Mouse (Mus musculus): Measurements from ENCODE around the gene Mindy2. TPM values are rescaled to one million over a fixed set of nuclear protein-coding genes. Genes with fewer than 3 reads are reported as not detected.

The Mindy2 gene
- polyA plus RNA-seq, 1 experiment from 2014 or later: 21.2 TPM

- 83% methylated on average over 2 of the region's 2 CpGs for WGBS
- Histone ChIP-seq H3K36me3 (ENCODE audit: control insufficient read depth, insufficient read depth, low read length) (no peaks in the 10 kb centered on the region), H3K9me3 (replicated peaks; ENCODE audit: control insufficient read depth, low read length, poor library complexity, severe bottlenecking) (no peaks in the 10 kb centered on the region), H3K4me2 (ENCODE audit: low read length) (no peak overlapping the region), H3K4me3 (ENCODE audit: low read depth, low read length) (no peak overlapping the region), H3K9ac (ENCODE audit: low read depth, low read length) (no peak overlapping the region), H3K27ac (ENCODE audit: low read length) (no peak overlapping the region), H3K27me3 (ENCODE audit: control insufficient read depth, insufficient read depth, low read depth, low read length) (no peaks in the 10 kb centered on the region), H3K4me1 (ENCODE audit: control insufficient read depth, insufficient read depth, low read length) (no peaks in the 10 kb centered on the region; the same call in 1 of the 2 replicates)
- ATAC-seq: no peak
Measured at GRCm38 (mm10) chr9:70688301-70688968, 31.5 kb upstream of the Mindy2 start.

- H3K9me3 ChIP-seq (replicated peaks; ENCODE audit: control insufficient read depth, low read length, poor library complexity, severe bottlenecking): no peaks in the 10 kb centered on the region
- no peak overlapping the region for H3K4me3 ChIP-seq (ENCODE audit: low read depth, low read length)
- no peak overlapping the region for H3K4me2 ChIP-seq (ENCODE audit: low read length)
- peaks cover 21% of the 10 kb centered on the region for H3K4me1 ChIP-seq (ENCODE audit: control insufficient read depth, insufficient read depth, low read length)
- H3K36me3 ChIP-seq (ENCODE audit: control insufficient read depth, insufficient read depth, low read length): no peaks in the 10 kb centered on the region
- no peak overlapping the region for H3K27ac ChIP-seq (ENCODE audit: low read length)
- ATAC-seq: no peak
- WGBS: 76% methylated on average over 1 of the region's 1 CpGs
- no peak overlapping the region for H3K9ac ChIP-seq (ENCODE audit: low read depth, low read length)
- H3K27me3 ChIP-seq (ENCODE audit: control insufficient read depth, insufficient read depth, low read depth, low read length): no peaks in the 10 kb centered on the region
Measured at GRCm38 (mm10) chr9:70682202-70682601, 25.2 kb upstream of the Mindy2 start.

DNA sequence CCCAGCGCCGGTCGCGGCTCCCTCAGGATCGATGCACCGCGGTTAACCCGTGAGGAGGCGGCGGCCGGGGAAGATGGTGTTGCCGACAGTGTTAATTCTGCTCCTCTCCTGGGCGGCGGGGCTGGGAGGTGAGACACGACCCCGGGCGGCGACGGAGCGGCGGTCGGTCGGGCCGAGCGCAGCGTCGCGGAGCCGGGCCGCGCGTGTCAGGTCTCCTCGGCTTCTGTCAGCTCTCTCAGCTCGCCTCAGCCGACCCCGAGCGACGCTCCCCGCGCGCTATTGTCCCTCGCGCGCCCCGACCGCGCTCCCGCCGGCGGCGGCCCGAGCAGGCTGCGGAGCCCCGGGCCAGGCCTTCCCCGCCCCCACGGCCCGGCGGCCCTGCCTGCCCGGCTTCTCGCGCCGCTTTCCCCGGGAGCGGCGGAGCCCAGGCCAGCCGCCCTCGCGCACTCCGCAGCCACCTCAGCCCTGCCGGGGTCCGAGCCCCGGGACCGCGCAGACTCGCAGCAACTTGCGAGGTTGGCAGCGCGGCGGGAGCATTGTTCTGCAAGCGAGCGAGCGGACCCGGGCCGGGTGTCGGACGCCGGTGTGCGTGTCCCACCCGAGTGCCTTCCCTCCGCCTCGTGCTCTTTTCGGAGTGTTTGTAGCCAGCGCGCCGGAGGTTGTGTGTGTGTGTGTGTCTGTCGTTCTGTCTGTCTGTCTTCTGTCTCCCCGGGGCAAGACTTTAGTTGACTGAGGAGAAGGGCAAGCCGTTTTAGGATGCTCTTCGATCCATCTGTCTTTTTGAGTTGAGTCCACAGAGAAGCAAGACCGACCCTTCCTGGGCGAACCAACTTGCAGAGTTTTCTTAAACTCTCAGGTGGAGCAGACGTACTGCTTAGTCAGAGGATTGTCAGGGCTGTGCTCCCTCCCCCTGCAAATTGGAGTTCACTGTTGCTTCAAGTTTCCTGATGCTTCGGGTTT, 22.4 kb upstream of the Mindy2 start:
- no peaks in the 10 kb centered on the region for H3K27me3 ChIP-seq (ENCODE audit: control insufficient read depth, insufficient read depth, low read depth, low read length)
- peak overlapping the region; percentile 98 for H3K27ac ChIP-seq (ENCODE audit: low read length)
- H3K4me2 ChIP-seq (ENCODE audit: low read length): peak overlapping the region; percentile 87
- peak overlapping the region; percentile 88 for H3K9ac ChIP-seq (ENCODE audit: low read depth, low read length)
- under 1% methylated on average over 87 of the region's 103 CpGs for WGBS
- peaks cover 21% of the 10 kb centered on the region for H3K4me1 ChIP-seq (ENCODE audit: control insufficient read depth, insufficient read depth, low read length)
- no peaks in the 10 kb centered on the region for H3K9me3 ChIP-seq (replicated peaks; ENCODE audit: control insufficient read depth, low read length, poor library complexity, severe bottlenecking)
- ATAC-seq: no peak; the same call in 1 of the 2 replicates
- H3K4me3 ChIP-seq (ENCODE audit: low read depth, low read length): peak overlapping the region; percentile 97
- H3K36me3 ChIP-seq (ENCODE audit: control insufficient read depth, insufficient read depth, low read length): no peaks in the 10 kb centered on the region

DNA sequence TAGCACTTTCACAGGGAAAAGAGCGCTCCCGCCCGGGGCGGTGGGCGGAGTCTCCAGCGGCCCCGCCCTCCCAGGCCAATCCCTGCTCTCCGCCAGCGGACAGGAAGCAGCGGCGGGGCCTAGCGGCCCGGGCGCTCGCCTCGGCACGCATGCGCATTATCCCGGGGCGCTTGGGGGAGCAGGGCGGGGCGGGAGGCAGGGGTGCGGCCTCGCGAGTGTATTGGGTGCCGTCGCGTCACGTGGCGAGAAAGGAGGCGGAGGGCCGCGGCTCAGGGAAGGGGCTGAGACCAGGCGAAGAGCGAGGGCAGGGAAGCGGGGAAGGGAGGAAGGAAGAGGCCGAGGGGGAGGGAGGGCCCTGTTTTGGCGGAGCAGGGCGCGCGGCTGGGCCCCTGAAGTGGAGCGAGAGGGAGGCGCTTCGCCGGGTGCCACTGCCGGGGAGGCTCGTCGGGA, 21.7 kb upstream of the Mindy2 start, which contains the start of gene Adam10:
TSS of gene Adam10 (plus strand) at position 316 of the 450 bp plus-strand sequence.
- no peaks in the 10 kb centered on the region for H3K27me3 ChIP-seq (ENCODE audit: control insufficient read depth, insufficient read depth, low read depth, low read length)
- 0% methylated on average over 39 of the region's 48 CpGs for WGBS
- no peaks in the 10 kb centered on the region for H3K36me3 ChIP-seq (ENCODE audit: control insufficient read depth, insufficient read depth, low read length)
- ATAC-seq: peak; percentile 99
- H3K9ac ChIP-seq (ENCODE audit: low read depth, low read length): peak within 1 kb of the TSS; percentile 88
- peaks cover 21% of the 10 kb centered on the region for H3K4me1 ChIP-seq (ENCODE audit: control insufficient read depth, insufficient read depth, low read length)
- H3K4me3 ChIP-seq (ENCODE audit: low read depth, low read length): peak within 1 kb of the TSS; percentile 97
- H3K27ac ChIP-seq (ENCODE audit: low read length): peak within 1 kb of the TSS; percentile 98
- H3K9me3 ChIP-seq (replicated peaks; ENCODE audit: control insufficient read depth, low read length, poor library complexity, severe bottlenecking): no peaks in the 10 kb centered on the region
- peak within 1 kb of the TSS; percentile 87 for H3K4me2 ChIP-seq (ENCODE audit: low read length)

DNA sequence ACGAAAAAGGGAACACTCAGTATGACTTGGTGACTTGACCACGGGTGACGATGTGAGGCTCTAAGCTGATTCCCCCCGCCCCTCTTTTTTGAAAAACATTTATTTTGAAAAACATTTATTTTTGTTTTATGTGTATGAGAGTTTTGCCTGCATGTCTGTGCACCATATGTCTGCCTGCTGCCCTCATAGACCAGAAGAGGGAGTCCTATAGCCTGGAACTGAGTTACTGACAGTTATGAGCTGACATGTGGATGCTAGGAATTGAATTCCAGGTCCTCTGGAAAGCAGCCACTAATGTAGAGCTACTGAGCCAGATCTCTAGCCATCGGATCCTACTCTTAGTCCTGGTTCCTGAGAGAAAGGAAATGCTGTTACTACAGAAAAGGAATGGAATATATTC, 19.0 kb upstream of the Mindy2 start:
- H3K9me3 ChIP-seq (replicated peaks; ENCODE audit: control insufficient read depth, low read length, poor library complexity, severe bottlenecking): no peaks in the 10 kb centered on the region
- no peak overlapping the region for H3K27ac ChIP-seq (ENCODE audit: low read length)
- no peak overlapping the region for H3K4me3 ChIP-seq (ENCODE audit: low read depth, low read length)
- H3K4me1 ChIP-seq (ENCODE audit: control insufficient read depth, insufficient read depth, low read length): peaks cover 9% of the 10 kb centered on the region
- H3K36me3 ChIP-seq (ENCODE audit: control insufficient read depth, insufficient read depth, low read length): no peaks in the 10 kb centered on the region
- H3K4me2 ChIP-seq (ENCODE audit: low read length): no peak overlapping the region
- ATAC-seq: no peak
- WGBS: 84% methylated on average over 5 of the region's 5 CpGs
- H3K27me3 ChIP-seq (ENCODE audit: control insufficient read depth, insufficient read depth, low read depth, low read length): no peaks in the 10 kb centered on the region
- H3K9ac ChIP-seq (ENCODE audit: low read depth, low read length): no peak overlapping the region

- no peak for ATAC-seq
- H3K4me1 ChIP-seq (ENCODE audit: control insufficient read depth, insufficient read depth, low read length): peaks cover 2% of the 10 kb centered on the region
- WGBS: 80% methylated on average over 4 of the region's 4 CpGs
- no peak overlapping the region for H3K9ac ChIP-seq (ENCODE audit: low read depth, low read length)
- no peak overlapping the region for H3K27ac ChIP-seq (ENCODE audit: low read length)
- H3K4me2 ChIP-seq (ENCODE audit: low read length): no peak overlapping the region
- no peaks in the 10 kb centered on the region for H3K9me3 ChIP-seq (replicated peaks; ENCODE audit: control insufficient read depth, low read length, poor library complexity, severe bottlenecking)
- no peak overlapping the region for H3K4me3 ChIP-seq (ENCODE audit: low read depth, low read length)
- no peaks in the 10 kb centered on the region for H3K27me3 ChIP-seq (ENCODE audit: control insufficient read depth, insufficient read depth, low read depth, low read length)
- H3K36me3 ChIP-seq (ENCODE audit: control insufficient read depth, insufficient read depth, low read length): no peaks in the 10 kb centered on the region
Measured at GRCm38 (mm10) chr9:70675117-70675516, 18.1 kb upstream of the Mindy2 start.

- Histone ChIP-seq H3K4me2 (ENCODE audit: low read length) (no peak overlapping the region), H3K4me1 (ENCODE audit: control insufficient read depth, insufficient read depth, low read length) (no peaks in the 10 kb centered on the region; the same call in 1 of the 2 replicates), H3K27me3 (ENCODE audit: control insufficient read depth, insufficient read depth, low read depth, low read length) (no peaks in the 10 kb centered on the region), H3K4me3 (ENCODE audit: low read depth, low read length) (no peak overlapping the region), H3K27ac (ENCODE audit: low read length) (no peak overlapping the region), H3K36me3 (ENCODE audit: control insufficient read depth, insufficient read depth, low read length) (no peaks in the 10 kb centered on the region), H3K9me3 (replicated peaks; ENCODE audit: control insufficient read depth, low read length, poor library complexity, severe bottlenecking) (no peaks in the 10 kb centered on the region), H3K9ac (ENCODE audit: low read depth, low read length) (no peak overlapping the region)
- 95% methylated on average over 4 of the region's 4 CpGs for WGBS
- no peak for ATAC-seq
Measured at GRCm38 (mm10) chr9:70673656-70674055, 16.7 kb upstream of the Mindy2 start.

- Histone ChIP-seq H3K4me1 (ENCODE audit: control insufficient read depth, insufficient read depth, low read length) (no peaks in the 10 kb centered on the region), H3K4me2 (ENCODE audit: low read length) (no peak overlapping the region), H3K9ac (ENCODE audit: low read depth, low read length) (no peak overlapping the region), H3K9me3 (replicated peaks; ENCODE audit: control insufficient read depth, low read length, poor library complexity, severe bottlenecking) (no peaks in the 10 kb centered on the region), H3K27me3 (ENCODE audit: control insufficient read depth, insufficient read depth, low read depth, low read length) (no peaks in the 10 kb centered on the region), H3K27ac (ENCODE audit: low read length) (no peak overlapping the region), H3K36me3 (ENCODE audit: control insufficient read depth, insufficient read depth, low read length) (no peaks in the 10 kb centered on the region), H3K4me3 (ENCODE audit: low read depth, low read length) (no peak overlapping the region)
- 52% methylated on average over 10 of the region's 10 CpGs for WGBS
- ATAC-seq: no peak
Measured at GRCm38 (mm10) chr9:70671772-70672579, 15.0 kb upstream of the Mindy2 start.

Measured in midbrain, embryonic 16.5 days (tissue).